Mouse (Mus musculus): Measurements from ENCODE around the gene Bmpr1a.
"Not testable (repeated sequence)": the region's sequence is repeated elsewhere in the genome, so short reads cannot be mapped to it uniquely, and the experiment has no call there.

Bmpr1a gene

DNA sequence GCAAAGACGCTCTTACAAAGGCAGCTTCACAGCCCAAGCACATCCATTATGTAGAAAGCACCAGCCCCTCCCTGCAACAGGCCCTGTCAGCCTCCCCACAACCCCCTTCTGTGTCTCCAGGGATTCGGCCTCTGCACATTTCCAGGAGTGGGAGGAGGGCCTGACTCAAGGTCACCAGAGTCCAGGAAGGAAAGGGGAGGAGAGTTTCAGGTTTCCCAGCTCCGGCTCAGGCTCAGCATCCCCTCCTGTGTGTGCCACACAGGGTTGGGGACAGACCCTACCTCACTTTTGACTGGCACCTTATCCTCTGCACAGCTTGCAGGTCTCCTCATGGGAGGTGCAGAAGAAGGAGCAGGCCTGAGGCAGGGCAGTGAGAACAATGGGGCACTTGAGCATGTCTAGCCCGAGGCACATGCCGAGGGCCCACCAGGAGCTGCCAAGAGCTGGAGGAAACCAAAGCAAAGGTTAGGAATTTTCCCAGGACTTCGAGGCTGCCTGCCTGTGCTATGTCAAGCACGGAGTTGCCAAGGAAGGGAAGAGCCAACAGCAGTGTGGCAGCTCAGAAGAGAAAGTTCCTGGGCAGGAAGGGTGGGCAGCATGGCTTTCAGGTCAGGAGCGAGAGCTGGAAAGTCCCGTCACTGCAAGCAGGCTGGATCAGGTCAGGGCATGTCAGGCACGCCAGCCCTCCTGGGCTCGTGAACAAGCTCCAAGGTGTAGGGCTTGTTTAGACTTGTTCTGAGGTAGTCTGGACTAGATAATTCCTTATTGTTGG is 124.4 kb downstream of the Bmpr1a start:
- peak; percentile 55 to 68 for DNase-seq

DNA sequence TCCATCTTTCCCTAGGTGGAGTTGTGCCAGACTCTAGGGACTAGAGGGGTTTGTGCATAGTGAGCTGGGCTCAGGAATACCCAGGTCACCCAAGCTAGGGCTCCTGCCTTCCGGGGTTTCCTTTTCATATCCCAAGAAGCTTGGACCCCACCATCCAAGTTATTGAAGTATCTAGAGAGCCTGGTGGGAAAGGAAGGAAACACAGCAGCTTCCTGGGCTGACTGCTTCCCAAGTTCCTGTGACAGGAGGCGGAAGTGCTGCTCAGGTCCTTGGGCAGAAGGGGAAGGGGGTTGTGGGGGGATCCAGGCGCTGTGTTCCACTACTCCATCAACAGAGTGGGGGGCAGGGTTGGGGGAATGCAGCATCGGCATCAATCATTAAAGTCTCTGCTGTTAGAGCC is 126.0 kb downstream of the Bmpr1a start:
- no peak for DNase-seq

DNA sequence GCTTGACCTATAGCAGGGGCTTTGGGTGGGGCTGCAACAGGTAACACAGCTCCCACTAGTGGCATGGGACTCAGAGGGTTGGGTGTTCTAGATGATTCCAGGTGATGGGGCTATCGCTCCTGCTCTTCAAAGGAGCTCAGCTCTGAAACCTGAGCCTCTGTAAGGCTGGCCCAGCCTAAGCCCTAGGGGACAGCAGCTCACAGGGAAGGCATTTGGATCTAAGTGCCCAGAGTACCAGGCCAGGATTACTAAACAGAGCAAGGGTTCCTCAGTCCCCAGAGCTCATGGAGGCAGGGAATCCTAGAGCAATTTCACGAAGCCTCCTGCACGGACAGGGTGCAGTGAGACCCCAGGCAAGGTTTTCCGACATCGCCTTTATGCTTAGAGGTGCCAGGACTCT is 127.2 kb downstream of the Bmpr1a start:
- DNase-seq: no peak

GRCm38 (mm10) chr14:34375415-34375904 is 127.7 kb downstream of the Bmpr1a start, which contains the start of gene Mmrn2:
TSS of gene Mmrn2 (plus strand) at chr14:34375465.
- no peak for DNase-seq

GRCm38 (mm10) chr14:34374577-34374976 is 128.6 kb downstream of the Bmpr1a start, which contains the start of gene Sncg:
TSS of gene Sncg (minus strand) at chr14:34374789.
- no peak for DNase-seq

- no peak for DNase-seq
Measured at GRCm38 (mm10) chr14:34373581-34373980, 129.6 kb downstream of the Bmpr1a start.

DNA sequence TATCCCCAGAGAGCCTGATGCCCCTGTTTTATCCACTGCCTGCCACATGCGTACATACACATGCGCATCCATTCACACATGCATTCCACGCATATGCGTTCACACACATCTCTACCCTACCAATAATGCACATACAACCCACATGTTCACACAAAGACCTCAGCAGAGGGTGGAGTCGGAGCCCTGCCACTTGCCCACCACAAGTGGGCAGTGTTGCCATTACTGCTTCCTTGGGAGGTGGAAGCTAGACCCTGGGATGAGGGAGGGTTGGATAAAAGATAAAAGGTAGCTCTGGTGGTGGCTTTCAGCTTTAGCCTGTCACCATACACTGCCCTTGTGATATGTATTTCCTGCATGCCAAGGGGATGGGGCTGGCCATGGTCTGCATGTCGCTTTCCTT is 130.5 kb downstream of the Bmpr1a start:
- DNase-seq: peak in 1 of 2 experiments; percentile 57

DNA sequence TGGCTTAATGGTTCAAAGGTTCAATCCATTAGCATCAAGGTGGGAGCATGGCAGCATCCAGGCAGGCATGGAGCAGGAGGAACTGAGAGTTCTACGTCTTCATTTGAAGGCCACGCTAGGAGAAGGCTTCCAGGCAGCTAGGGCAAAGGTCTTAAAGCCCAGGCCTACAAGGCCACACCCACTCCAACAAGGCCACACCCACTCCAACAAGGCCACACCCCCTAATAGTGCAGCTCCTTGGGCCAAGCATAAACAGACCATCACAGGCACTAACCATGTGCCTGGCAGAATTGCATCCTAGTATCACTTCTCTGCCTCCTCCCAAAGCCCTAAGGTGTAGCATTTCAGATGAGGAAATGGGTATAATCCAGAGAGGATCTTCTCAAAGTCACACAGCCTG is 131.4 kb downstream of the Bmpr1a start:
- DNase-seq: no peak

DNA sequence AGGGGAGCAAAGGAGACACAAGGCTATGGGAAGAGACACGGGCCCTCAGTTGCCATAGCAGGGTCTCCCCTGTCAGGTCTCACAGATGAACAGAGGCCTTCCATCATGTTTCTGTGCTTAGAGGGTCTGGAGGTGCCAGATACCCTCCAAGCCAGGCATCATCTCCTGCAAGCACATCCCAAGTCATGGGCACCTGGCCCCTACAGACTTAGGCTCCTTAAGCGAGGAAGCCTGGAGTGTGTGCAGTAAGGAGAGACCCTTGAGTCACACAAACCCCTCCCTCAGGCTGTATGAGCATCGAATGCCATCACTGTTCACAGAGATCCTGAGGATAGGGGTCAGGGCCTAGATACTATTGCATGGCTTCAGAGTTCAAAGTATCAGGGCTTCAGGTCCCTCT is 132.2 kb downstream of the Bmpr1a start:
- DNase-seq: no peak

- no peak for DNase-seq
Measured at GRCm38 (mm10) chr14:34370203-34370602, 132.9 kb downstream of the Bmpr1a start.

- no peak for DNase-seq
Measured at GRCm38 (mm10) chr14:34365147-34365507, 138.0 kb downstream of the Bmpr1a start.

DNA sequence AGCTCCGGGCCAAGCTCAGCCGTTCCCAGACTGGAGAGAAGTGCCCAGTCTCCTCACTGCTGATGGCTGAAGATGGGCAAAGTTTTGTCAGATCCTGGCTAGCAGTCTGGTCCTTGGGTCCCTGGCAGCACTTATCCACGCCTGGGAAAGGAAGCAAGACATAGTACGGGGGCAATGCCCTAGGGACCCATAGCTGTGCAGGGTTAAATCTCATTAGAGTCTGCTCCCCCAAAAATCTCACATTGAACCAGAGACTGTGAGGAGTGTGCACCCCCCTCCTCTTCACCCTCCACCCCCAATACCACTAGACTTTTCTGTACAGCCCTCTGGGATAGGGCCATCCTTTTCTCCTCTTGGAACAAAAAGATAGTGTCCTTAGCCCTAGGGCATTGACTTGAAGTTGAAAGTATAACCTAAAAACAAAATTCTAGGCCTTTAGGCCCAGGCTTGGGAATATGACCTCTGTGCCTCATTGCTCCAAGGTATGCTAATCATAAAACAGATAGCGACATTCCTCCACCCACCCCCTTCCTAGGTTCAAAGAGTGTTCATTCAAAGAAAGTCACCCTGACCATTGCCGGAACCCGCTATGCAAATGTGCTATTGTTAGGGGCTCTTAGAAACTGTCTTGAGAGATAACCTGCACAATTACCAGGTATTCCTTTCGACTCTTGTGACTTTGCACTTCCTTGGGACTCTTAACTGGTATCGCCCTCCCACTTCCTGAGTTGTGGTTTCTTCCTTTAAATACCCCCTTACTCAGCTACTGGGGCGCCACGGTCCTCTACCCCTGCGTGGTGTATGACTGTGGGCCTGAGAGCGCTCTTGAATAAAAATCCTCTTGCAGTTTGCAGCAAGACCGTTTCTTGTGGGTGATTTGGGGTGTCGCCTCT is 138.6 kb downstream of the Bmpr1a start:
- not testable (repeated sequence) for DNase-seq

DNA sequence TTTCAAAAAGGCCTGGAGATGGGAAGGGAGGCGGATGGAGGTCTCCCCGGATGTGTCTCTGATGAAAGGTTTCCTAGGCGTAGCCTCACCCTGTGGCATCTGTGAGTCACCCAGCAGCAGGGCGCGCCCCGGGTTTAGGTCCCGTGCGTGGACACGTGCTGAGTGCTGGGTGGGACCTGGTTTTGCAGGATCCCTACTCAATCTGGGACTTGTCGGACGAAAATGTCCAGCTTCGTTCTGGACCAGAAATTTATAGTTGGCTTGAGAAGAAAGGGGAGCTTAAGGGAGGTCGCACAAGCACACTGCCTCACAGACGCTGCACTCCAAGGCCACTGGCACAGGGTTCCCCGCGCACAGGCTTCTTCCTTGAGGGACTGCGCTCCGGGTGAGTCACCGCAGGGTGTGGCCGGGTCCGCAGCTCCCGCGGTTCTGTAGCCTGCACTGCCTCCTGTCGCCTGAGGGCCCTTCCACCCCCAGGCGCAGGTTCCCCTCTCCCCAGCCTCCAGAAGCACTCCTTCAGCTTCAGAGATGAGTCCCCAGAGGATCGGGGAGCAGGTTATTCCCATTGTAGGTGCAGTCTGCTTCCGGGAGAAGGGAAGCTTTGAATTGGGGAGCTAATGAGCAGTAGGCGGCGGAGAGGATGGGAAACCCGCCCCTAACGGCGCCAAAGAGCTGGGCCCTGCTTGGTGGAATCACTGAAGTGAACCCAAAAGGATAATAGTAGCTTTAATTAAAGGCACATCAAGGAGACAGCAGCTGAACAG is 139.5 kb downstream of the Bmpr1a start:
- peak; percentile 60 to 64 for DNase-seq

DNA sequence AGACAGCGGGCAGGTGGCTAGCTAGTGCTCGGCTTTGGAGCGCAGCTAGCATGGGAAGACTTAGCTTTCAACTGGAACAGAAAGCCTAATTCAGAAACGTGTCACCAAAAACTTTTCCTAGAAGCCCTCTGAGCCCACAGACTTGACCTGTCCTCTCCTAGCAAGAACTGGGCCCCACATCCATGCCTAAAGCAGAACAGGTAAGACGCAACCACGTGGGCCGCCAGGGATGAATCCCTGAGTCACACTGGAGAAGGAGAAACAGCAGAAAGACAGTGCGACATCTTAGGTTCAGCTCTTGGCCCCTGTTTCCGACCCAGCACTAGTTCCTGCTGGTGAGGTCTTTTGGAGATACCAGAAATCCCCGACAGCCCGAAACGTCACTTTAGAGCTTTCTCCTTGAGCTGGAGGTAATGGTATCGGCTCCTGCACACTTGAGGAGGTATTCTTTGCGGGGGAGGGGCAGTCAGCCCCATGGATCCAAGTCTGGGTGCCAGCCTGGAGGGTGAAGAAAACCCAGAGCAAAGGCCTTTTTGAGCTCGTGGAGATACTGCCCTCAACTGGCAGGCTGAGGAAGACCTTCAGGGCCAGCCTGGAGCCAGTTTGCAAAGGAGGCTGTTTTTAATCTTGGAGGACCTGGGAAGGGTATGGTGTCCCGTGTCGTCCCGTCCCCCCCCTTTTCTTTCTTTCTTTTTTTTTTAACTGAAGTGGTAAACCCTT is 140.3 kb downstream of the Bmpr1a start:
- DNase-seq: peak; percentile 84 to 87

DNA sequence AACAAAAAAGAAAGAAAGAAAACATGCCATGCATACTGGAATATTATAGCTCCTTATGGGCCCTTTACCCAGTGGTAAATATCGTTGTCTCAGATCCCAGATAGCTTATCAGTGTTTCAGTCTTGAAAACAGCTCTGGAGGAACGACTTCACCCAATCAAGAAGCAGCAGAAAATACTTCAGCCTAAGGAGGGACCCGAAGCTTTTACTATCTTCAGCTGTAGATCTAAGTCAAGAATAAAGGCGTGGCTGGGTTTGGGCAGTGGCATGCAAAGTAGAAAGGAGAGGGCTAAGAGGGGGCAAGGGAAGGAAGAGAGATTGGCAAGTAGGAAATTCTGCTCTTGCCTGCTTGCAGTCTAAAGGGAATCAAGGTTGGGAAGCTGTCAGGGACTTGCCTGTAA is 141.0 kb downstream of the Bmpr1a start:
- DNase-seq: no peak

All from kidney, adult 8-10 months (tissue).